Mouse (Mus musculus) kidney, embryonic 16.5 days (tissue): ENCODE measurements around the gene Col4a3bp. TPM values are rescaled to one million over a fixed set of nuclear protein-coding genes. Genes with fewer than 3 reads are reported as not detected.

Experiments used
- ATAC-seq: fragments of 200-750 bp; cut with Nextera tagmentation; 2 replicates; pipeline ENCODE4 v1.8.0; 2017; ENCODE audit warnings: moderate TSS enrichment; ENCODE audit not compliant: low FRiP score, low TSS enrichment
- H3K27ac ChIP-seq: fragments of 300-500 bp; sonication (generic); 2 replicates; pipeline ENCODE4 v1.5.1; 2014; ENCODE audit warnings: low read length
- H3K27me3 ChIP-seq: fragments of 300-500 bp; sonication (generic); 2 replicates; pipeline ENCODE4 v1.6.1; 2014; ENCODE audit warnings: low read length, control low read depth, mixed read lengths; ENCODE audit not compliant: insufficient read depth
- H3K36me3 ChIP-seq: fragments of 300-500 bp; sonication (generic); 2 replicates; pipeline ENCODE4 v1.6.1; 2014; ENCODE audit warnings: low read length, control low read depth, mixed read lengths; ENCODE audit not compliant: insufficient read depth
- H3K4me1 ChIP-seq: fragments of 300-500 bp; sonication (generic); 2 replicates; pipeline ENCODE4 v1.6.1; 2014; ENCODE audit warnings: low read length, control low read depth, mixed read lengths; ENCODE audit not compliant: insufficient read depth
- H3K4me2 ChIP-seq: fragments of 300-500 bp; sonication (generic); replicated peaks from 2 replicates; pipeline ENCODE4 v1.6.1; 2014; ENCODE audit warnings: low read depth, low read length
- H3K4me3 ChIP-seq: fragments of 300-500 bp; sonication (generic); 2 replicates; pipeline ENCODE4 v1.5.1; 2014; ENCODE audit warnings: mild to moderate bottlenecking, low read length
- H3K9ac ChIP-seq: fragments of 300-500 bp; sonication (generic); replicated peaks from 2 replicates; pipeline ENCODE4 v1.6.1; 2014; ENCODE audit warnings: low read length
- H3K9me3 ChIP-seq: fragments of 300-500 bp; sonication (generic); 2 replicates; pipeline ENCODE4 v1.6.1; 2016; ENCODE audit warnings: low read length, control low read depth
- whole genome bisulfite sequencing: fragments of 180-500 bp; shearing (Covaris S2); extraction: QIAGEN DNeasy Blood & Tissue Kit; methylation state at CpG from one replicate; pipeline ENCODE4 v1.1.7; 2014; 5-methylcytosine and 5-hydroxymethylcytosine counted together
- polyA plus RNA-seq: library from polyadenylated mRNA; unstranded; fragments of >200 nt; fragmentation: Nextera tagmentation; extraction: Ambion mirVana; gene quantifications from 2 replicates; pipeline ENCODE4 v1.2.1, GENCODE M21; 2015

Col4a3bp gene
- polyA plus RNA-seq, 1 experiment from 2014 or later, result 8.0 TPM

- 0 out of 2 replicates have a peak, but pooled peaks cover 3% of the 10 kb centered on the region for H3K36me3 ChIP-seq
Measured at GRCm38 (mm10) chr13:96593621-96594020, 51.2 kb downstream of the Col4a3bp start.

GRCm38 (mm10) chr13:96594070-96594469, 51.7 kb downstream of the Col4a3bp start:
- H3K4me3 ChIP-seq, result no peak overlapping the region
- peaks cover 6% of the 10 kb centered on the region; the same call in 1 of the 2 replicates for H3K36me3 ChIP-seq
- no peak overlapping the region for H3K27ac ChIP-seq
- H3K9ac ChIP-seq, result no peak overlapping the region
- no peaks in the 10 kb centered on the region for H3K9me3 ChIP-seq
- no peak for ATAC-seq
- no peaks in the 10 kb centered on the region for H3K27me3 ChIP-seq
- 87% methylated on average over 4 of the region's 4 CpGs for WGBS
- no peaks in the 10 kb centered on the region for H3K4me1 ChIP-seq
- no peak overlapping the region for H3K4me2 ChIP-seq

More at GRCm38 (mm10) chr13:96593621-96594020, 51.2 kb downstream of the Col4a3bp start:
- H3K4me3 ChIP-seq, result no peak overlapping the region
- 0 out of 2 replicates have a peak, but pooled peaks have one; percentile 63 for ATAC-seq
- H3K9me3 ChIP-seq, result no peaks in the 10 kb centered on the region
- WGBS, result 13% methylated on average over 1 of the region's 1 CpGs
- H3K4me1 ChIP-seq, result no peaks in the 10 kb centered on the region
- no peak overlapping the region for H3K4me2 ChIP-seq
- H3K27me3 ChIP-seq, result no peaks in the 10 kb centered on the region
- no peak overlapping the region for H3K9ac ChIP-seq
- no peak overlapping the region for H3K27ac ChIP-seq

GRCm38 (mm10) chr13:96599182-96599581, 56.8 kb downstream of the Col4a3bp start:
- no peak overlapping the region for H3K4me3 ChIP-seq
- H3K9ac ChIP-seq, result no peak overlapping the region
- WGBS, result 86% methylated on average over 9 of the region's 9 CpGs
- no peaks in the 10 kb centered on the region for H3K27me3 ChIP-seq
- H3K9me3 ChIP-seq, result no peaks in the 10 kb centered on the region
- peaks cover 12% of the 10 kb centered on the region; the same call in 1 of the 2 replicates for H3K36me3 ChIP-seq
- no peaks in the 10 kb centered on the region for H3K4me1 ChIP-seq
- no peak overlapping the region for H3K27ac ChIP-seq
- no peak for ATAC-seq
- no peak overlapping the region for H3K4me2 ChIP-seq

- no peak overlapping the region for H3K4me2 ChIP-seq
- 94% methylated on average over 2 of the region's 2 CpGs for WGBS
- no peak for ATAC-seq
- no peak overlapping the region for H3K9ac ChIP-seq
- H3K27ac ChIP-seq, result no peak overlapping the region
- no peak overlapping the region for H3K4me3 ChIP-seq
- H3K9me3 ChIP-seq, result no peaks in the 10 kb centered on the region
- no peaks in the 10 kb centered on the region for H3K27me3 ChIP-seq
- H3K4me1 ChIP-seq, result no peaks in the 10 kb centered on the region
- H3K36me3 ChIP-seq, result peaks cover 23% of the 10 kb centered on the region
Measured at GRCm38 (mm10) chr13:96604242-96604641, 61.8 kb downstream of the Col4a3bp start.

- Histone ChIP-seq H3K27me3 (no peaks in the 10 kb centered on the region), H3K9me3 (no peaks in the 10 kb centered on the region), H3K9ac (no peak overlapping the region), H3K4me1 (no peaks in the 10 kb centered on the region), H3K4me3 (no peak overlapping the region), H3K27ac (no peak overlapping the region), H3K4me2 (no peak overlapping the region), H3K36me3 (peaks cover 4% of the 10 kb centered on the region; the same call in 1 of the 2 replicates)
- ATAC-seq, result no peak
- WGBS, result 94% methylated on average over 3 of the region's 3 CpGs
Measured at GRCm38 (mm10) chr13:96614615-96615014, 72.2 kb downstream of the Col4a3bp start.

GRCm38 (mm10) chr13:96620891-96621290, 78.5 kb downstream of the Col4a3bp start:
- WGBS, result 36% methylated on average over 1 of the region's 1 CpGs
- Histone ChIP-seq H3K4me2 (no peak overlapping the region), H3K36me3 (no peaks in the 10 kb centered on the region; the same call in 1 of the 2 replicates), H3K4me1 (no peaks in the 10 kb centered on the region), H3K27ac (no peak overlapping the region), H3K4me3 (no peak overlapping the region), H3K9ac (no peak overlapping the region), H3K9me3 (no peaks in the 10 kb centered on the region), H3K27me3 (no peaks in the 10 kb centered on the region)
- no peak for ATAC-seq

GRCm38 (mm10) chr13:96630396-96630795, 88.0 kb downstream of the Col4a3bp start:
- no peaks in the 10 kb centered on the region for H3K27me3 ChIP-seq
- no peak for ATAC-seq
- WGBS, result 97% methylated on average over 4 of the region's 4 CpGs

GRCm38 (mm10) chr13:96644168-96644567, 101.8 kb downstream of the Col4a3bp start:
- Histone ChIP-seq H3K4me1 (no peaks in the 10 kb centered on the region), H3K27me3 (no peaks in the 10 kb centered on the region), H3K4me3 (no peak overlapping the region), H3K4me2 (no peak overlapping the region), H3K9me3 (no peaks in the 10 kb centered on the region), H3K9ac (no peak overlapping the region), H3K36me3 (peaks cover 9% of the 10 kb centered on the region; the same call in 1 of the 2 replicates), H3K27ac (no peak overlapping the region)
- ATAC-seq, result no peak
- WGBS, result 74% methylated on average over 2 of the region's 2 CpGs

More at GRCm38 (mm10) chr13:96630396-96630795, 88.0 kb downstream of the Col4a3bp start:
- peaks cover 22% of the 10 kb centered on the region; the same call in 1 of the 2 replicates for H3K36me3 ChIP-seq
- H3K9me3 ChIP-seq, result no peaks in the 10 kb centered on the region
- no peaks in the 10 kb centered on the region for H3K4me1 ChIP-seq
- H3K9ac ChIP-seq, result no peak overlapping the region
- H3K4me3 ChIP-seq, result no peak overlapping the region
- H3K4me2 ChIP-seq, result no peak overlapping the region
- no peak overlapping the region for H3K27ac ChIP-seq

- H3K27me3 ChIP-seq, result no peaks in the 10 kb centered on the region
- no peaks in the 10 kb centered on the region for H3K4me1 ChIP-seq
- peaks cover 20% of the 10 kb centered on the region for H3K36me3 ChIP-seq
- H3K9ac ChIP-seq, result no peak overlapping the region
- ATAC-seq, result no peak
- H3K4me2 ChIP-seq, result no peak overlapping the region
- H3K4me3 ChIP-seq, result no peak overlapping the region
- WGBS, result 67% methylated on average over 5 of the region's 5 CpGs
- H3K9me3 ChIP-seq, result no peaks in the 10 kb centered on the region
- no peak overlapping the region for H3K27ac ChIP-seq
Measured at GRCm38 (mm10) chr13:96645822-96646221, 103.4 kb downstream of the Col4a3bp start.

GRCm38 (mm10) chr13:96653041-96653440, 110.6 kb downstream of the Col4a3bp start:
- H3K9me3 ChIP-seq, result no peaks in the 10 kb centered on the region
- WGBS, result 92% methylated on average over 9 of the region's 9 CpGs

More at GRCm38 (mm10) chr13:96653041-96653440, 110.6 kb downstream of the Col4a3bp start:
- Histone ChIP-seq H3K4me2 (no peak overlapping the region), H3K9ac (no peak overlapping the region), H3K36me3 (peaks cover 72% of the 10 kb centered on the region), H3K4me3 (no peak overlapping the region), H3K27me3 (no peaks in the 10 kb centered on the region), H3K4me1 (no peaks in the 10 kb centered on the region), H3K27ac (no peak overlapping the region)
- no peak for ATAC-seq
